Mouse (Mus musculus): Measurements from ENCODE around the gene Rspo4.

The Rspo4 gene

GRCm38 (mm10) chr2:151911751-151912150 lies 69.0 kb downstream of the Rspo4 start:
- DNase-seq = no peak

DNA sequence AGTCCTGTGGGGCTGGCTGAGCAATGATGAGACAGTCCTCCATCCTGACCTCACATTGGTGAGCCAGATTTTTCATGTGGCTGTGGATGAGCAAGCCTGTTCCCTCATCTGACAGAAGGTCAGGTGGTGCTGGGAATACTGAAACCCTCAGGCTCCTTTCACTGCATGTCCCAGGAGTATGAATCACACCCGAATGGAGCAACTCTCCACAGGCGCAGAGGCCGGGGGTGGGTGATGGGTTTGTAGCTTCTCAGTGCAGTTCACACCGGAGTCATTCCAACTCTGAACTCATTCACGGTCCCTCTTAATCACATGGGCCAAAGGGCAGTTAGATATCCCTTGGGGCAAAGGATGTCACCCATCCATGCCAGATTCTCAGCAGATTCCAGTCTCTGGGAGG lies 71.4 kb downstream of the Rspo4 start:
- DNase-seq = no peak

DNA sequence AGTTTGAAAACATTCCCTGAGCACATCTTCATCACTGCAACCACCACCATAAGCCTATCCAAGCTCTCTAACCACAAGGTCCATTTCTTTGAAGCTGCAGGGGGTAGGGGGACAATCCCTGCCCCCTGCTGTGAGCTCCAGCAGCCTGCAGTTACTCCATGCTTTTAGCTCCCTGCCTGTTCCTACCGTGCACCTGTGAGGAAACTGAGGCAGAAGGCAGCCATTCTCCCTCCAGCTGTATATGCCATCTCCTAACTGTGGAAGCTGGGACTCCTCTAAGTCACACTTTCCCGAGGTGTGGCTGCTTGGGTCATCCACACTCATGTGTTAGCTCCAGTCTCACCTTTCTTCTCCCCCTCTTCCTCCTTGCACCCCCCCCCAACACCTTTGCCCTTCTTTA lies 72.4 kb downstream of the Rspo4 start:
- no peak for DNase-seq

DNA sequence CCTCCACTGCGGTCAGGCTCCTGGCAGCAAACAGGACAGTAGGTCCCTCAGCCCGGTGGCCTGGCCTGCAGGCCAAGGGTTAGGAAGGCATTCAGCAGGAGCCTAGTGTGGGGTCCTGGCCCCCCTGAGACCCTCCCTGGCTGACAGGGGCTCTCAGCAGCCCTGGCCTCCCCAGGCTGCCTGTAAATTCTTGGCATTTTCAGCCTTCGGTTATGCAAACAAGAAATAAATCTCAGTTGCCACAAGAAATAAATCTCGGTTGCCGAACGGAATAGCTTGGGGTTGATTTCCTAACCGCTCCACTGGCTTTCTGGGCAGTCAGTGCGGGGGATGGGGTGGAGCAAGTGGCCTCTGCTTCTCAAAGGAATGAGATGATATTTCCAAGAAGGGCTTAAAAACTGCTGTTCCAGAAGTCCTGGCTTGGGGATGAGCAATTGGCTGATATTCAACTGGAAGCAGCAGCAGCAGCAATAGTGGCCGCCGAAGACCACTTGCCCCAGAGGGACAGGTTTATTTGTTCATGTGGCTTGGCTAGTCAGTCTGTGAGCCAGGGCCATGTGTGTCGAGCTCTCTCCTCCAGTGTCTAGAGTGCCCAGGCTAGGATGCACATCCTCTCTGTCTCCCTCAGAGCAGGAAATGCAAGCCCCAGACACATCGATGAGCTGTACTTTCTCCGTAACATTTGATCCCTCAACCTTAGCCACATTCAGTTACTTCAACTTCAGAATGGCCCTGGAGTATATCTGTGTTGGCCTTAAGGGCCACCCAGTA lies 73.5 kb downstream of the Rspo4 start:
- DNase-seq = peak; percentile 42

DNA sequence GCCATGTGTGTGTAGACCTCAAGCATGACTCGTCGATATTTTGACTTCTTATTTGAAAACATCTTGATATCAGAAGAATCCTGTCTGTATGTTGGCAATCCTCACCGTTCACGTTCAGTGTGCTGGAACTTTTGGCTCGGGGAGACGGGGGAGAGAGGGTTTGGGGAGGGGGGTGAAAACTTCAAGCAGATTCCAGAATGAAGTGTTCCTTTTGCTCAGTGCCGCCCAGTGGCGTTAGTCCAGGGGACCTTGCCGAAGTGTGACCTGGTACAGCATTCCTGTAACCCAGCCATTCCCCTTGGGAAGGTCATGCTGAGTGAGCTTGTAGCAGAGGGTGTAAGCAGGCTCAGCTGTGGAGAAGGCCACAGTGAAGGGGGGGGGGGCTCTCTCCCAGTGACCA lies 76.4 kb downstream of the Rspo4 start:
- DNase-seq = peak; percentile 55

- no peak for DNase-seq
Observed at GRCm38 (mm10) chr2:151921068-151921467, 78.3 kb downstream of the Rspo4 start.

GRCm38 (mm10) chr2:151921596-151921995 lies 78.9 kb downstream of the Rspo4 start:
- DNase-seq = no peak

All from kidney, adult 18-20 months (tissue).